Mouse (Mus musculus): ENCODE results near the gene Iqch. TPM values are rescaled to one million over a fixed set of nuclear protein-coding genes. Genes with fewer than 3 reads are reported as not detected.

Iqch gene
- polyA plus RNA-seq, 1 experiment from 2014 or later: 0.04 TPM

DNA sequence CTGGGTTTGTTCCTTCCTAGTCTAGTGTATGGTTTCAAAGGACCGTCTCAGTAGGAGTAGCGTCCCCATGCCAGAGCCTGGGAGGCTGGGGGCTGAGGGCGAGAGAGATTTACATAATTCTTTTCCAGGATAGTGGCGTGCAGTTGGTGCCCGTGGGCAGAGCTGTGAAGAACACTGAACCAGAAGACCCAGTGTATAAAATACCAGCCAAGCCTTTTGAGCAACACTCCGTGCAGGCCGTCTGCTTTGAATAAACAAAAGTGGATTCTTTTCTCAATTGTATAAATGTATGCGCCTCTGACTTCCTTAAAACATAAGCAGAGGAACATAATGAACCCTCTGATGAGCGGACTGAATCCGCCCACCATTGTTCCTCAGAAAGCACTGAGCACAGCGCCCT is 30.6 kb upstream of the Iqch start:
- no peak overlapping the region for H3K4me3 ChIP-seq (replicated peaks)
- 78% methylated on average over 11 of the region's 11 CpGs for WGBS
- no peaks in the 10 kb centered on the region for H3K27me3 ChIP-seq
- no peak overlapping the region for H3K27ac ChIP-seq
- H3K9me3 ChIP-seq (replicated peaks): no peaks in the 10 kb centered on the region
- H3K4me2 ChIP-seq: no peak overlapping the region
- no peak for ATAC-seq (replicated peaks; ENCODE audit: low FRiP score)
- H3K4me1 ChIP-seq: no peaks in the 10 kb centered on the region
- H3K9ac ChIP-seq: no peak overlapping the region
- H3K36me3 ChIP-seq: peaks cover 49% of the 10 kb centered on the region

DNA sequence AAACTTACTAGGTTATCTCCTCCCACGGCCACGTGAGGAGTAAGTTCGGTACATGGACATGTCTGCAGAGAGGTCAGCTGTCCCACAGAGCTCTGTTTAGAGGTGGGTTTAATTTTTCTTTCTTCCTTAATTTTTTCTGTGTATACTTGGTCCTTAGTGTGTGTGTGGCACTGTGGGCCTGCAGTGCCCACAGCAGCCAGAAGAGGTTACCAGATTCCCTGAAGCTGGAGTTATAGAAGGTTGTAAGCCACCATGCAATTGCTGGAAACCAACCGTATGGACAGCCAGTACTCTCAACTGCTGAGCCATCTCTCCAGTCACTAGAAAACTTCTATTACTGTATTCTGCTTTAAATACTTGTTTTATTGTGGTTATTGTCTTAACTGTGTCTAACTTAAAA is 29.8 kb upstream of the Iqch start:
- H3K9me3 ChIP-seq (replicated peaks): no peaks in the 10 kb centered on the region
- peaks cover 40% of the 10 kb centered on the region for H3K36me3 ChIP-seq
- no peak for ATAC-seq (replicated peaks; ENCODE audit: low FRiP score)
- no peak overlapping the region for H3K4me3 ChIP-seq (replicated peaks)
- H3K27me3 ChIP-seq: no peaks in the 10 kb centered on the region
- H3K4me1 ChIP-seq: no peaks in the 10 kb centered on the region
- no peak overlapping the region for H3K9ac ChIP-seq
- H3K27ac ChIP-seq: no peak overlapping the region
- WGBS: 91% methylated on average over 4 of the region's 4 CpGs
- no peak overlapping the region for H3K4me2 ChIP-seq

DNA sequence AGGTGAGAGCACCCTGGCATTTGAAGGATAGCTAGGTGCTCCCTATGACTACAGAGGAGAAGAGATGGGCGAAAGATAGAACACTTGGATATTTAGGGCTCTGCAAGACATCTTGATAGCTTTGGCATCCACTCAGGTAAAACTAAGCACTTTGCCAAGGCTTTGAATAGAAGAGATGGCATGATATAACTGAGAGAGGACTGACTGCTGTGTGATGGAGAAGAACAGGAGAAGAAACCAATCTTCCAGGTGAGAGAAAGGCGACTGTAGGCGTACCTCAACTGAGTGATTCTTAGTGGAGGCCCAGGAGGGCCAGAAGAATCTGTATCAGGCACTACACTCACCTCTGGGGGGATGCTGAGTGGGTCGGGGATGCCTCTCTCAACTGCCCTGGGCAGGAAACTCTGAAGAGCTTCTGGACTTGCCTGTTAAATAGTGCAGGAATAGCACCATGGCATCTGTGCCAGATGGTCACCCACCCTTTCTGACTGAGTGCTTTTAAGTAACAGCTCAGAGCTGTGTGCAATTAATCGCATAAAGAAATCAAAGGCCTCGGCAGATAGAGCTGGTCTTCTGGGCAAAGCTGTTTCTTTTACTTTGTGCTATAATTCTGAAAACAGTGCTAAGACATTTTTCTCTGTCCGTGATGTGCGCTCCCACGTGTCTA is 22.9 kb upstream of the Iqch start:
- no peaks in the 10 kb centered on the region for H3K4me1 ChIP-seq
- H3K27ac ChIP-seq: no peak overlapping the region
- no peak overlapping the region for H3K4me3 ChIP-seq (replicated peaks)
- no peak overlapping the region for H3K9ac ChIP-seq
- H3K27me3 ChIP-seq: no peaks in the 10 kb centered on the region
- no peak for ATAC-seq (replicated peaks; ENCODE audit: low FRiP score)
- no peak overlapping the region for H3K4me2 ChIP-seq
- H3K36me3 ChIP-seq: peaks cover 61% of the 10 kb centered on the region
- 93% methylated on average over 9 of the region's 9 CpGs for WGBS
- H3K9me3 ChIP-seq (replicated peaks): no peaks in the 10 kb centered on the region

DNA sequence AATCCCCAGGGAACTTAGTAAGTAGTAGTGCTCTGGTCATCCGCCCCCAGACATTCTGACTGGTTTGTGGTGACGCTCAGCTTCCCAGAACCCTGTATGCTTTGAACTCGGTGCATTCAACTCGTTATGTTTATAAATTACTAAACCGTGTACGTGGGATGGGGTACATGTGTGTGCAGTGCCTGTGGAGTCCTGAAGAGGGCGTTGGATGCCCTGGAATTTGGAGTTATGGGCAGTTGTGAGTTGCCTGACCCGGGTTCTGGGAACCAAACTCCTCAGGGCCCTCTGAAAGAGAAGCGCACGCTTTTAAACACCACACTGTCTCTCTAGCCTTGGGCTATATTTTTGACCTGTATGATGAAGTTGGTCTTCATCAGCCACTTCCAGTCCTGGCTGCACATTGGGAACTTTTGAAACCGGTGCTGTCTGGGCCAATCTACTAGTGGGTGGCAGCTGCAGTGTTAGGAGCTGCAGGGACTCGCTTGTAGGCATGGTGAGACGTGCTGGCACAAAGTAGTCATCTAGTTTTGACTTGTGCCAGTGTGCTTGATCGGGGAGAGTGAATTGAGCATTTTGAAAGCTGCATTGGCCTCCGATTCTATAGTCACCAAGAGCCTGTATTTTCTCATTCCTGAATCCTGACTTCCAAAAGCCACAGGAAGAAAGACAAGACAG is 21.7 kb upstream of the Iqch start:
- Histone ChIP-seq H3K4me2 (no peak overlapping the region), H3K9me3 (replicated peaks) (no peaks in the 10 kb centered on the region), H3K27ac (no peak overlapping the region), H3K4me1 (no peaks in the 10 kb centered on the region), H3K4me3 (replicated peaks) (no peak overlapping the region), H3K9ac (no peak overlapping the region), H3K36me3 (peaks cover 60% of the 10 kb centered on the region), H3K27me3 (no peaks in the 10 kb centered on the region)
- no peak for ATAC-seq (replicated peaks; ENCODE audit: low FRiP score)
- 80% methylated on average over 15 of the region's 15 CpGs for WGBS

DNA sequence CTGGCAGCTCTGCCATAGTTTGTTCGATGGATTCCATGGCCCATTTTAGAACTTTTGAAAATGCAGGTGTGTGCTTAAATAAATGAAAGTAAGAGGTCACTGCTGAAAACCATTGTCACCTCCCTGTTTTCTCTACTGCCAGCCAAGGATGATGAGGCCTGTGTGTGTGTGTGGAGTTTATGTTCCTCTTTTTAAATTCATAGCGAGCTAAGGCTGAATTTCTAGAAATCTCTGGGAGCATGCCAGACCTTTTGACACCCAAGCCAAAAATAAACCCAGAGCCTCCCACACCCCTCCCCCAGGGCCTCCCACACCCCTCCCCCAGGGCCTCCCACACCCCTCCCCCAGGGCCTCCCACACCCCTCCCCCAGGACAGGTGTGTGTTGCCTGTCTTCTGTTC is 15.7 kb upstream of the Iqch start:
- H3K9me3 ChIP-seq (replicated peaks): no peaks in the 10 kb centered on the region
- H3K9ac ChIP-seq: no peak overlapping the region
- H3K27me3 ChIP-seq: no peaks in the 10 kb centered on the region
- WGBS: 91% methylated on average over 2 of the region's 2 CpGs
- peaks cover 12% of the 10 kb centered on the region for H3K4me1 ChIP-seq
- ATAC-seq (replicated peaks; ENCODE audit: low FRiP score): no peak
- H3K27ac ChIP-seq: no peak overlapping the region
- H3K36me3 ChIP-seq: peaks cover 59% of the 10 kb centered on the region
- H3K4me3 ChIP-seq (replicated peaks): no peak overlapping the region
- H3K4me2 ChIP-seq: no peak overlapping the region

DNA sequence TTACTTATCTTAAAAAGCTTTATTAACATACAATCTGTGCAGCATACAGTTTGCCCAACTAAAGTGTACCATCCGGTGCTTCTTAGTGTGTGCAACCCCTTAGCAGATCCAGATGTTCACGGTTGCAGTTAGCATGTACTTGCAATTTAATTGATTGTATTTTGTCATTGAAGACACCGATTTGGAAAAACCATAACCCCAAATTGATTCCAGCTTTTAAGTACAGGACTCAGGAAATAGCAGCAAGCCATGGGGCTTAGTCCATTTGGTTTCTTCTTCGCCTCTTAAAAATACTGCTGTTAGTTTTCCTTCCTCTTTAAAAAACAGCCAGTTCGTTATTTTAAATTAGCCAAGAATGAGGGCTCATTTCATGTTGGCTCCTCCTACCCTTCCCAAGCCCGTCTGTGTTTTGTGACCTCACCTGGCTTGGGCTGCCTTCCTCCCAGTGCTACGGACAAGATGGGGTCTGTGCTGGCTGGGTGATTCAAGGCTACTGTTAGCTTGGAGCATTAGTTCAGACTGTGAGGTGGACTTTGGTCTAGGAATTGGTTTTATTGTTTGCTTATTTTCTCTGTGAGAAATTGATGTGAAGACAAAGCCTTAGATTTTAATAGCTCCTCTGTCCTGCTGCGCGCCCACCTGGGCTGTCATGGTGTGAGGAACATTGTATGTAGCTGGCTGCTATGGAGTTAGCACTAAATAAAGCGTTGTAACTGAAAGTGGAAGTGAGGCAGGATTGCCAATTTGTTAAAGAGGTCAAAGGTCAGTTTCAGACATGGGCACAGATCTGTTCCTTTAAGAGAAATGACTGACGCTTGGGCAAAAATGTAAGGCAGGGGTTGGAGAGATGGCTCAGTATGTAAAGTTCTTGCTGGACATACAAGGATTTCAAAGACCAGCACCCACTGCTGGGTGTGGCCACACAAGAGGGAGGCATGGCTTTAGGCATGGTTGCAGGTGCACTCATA is 12.0 kb upstream of the Iqch start:
- no peak for ATAC-seq (replicated peaks; ENCODE audit: low FRiP score)
- 74% methylated on average over 11 of the region's 11 CpGs for WGBS
- Histone ChIP-seq H3K4me3 (replicated peaks) (no peak overlapping the region), H3K4me1 (peaks cover 45% of the 10 kb centered on the region), H3K36me3 (peaks cover 28% of the 10 kb centered on the region), H3K27me3 (no peaks in the 10 kb centered on the region), H3K27ac (no peak overlapping the region), H3K4me2 (no peak overlapping the region), H3K9me3 (replicated peaks) (no peaks in the 10 kb centered on the region), H3K9ac (no peak overlapping the region)

DNA sequence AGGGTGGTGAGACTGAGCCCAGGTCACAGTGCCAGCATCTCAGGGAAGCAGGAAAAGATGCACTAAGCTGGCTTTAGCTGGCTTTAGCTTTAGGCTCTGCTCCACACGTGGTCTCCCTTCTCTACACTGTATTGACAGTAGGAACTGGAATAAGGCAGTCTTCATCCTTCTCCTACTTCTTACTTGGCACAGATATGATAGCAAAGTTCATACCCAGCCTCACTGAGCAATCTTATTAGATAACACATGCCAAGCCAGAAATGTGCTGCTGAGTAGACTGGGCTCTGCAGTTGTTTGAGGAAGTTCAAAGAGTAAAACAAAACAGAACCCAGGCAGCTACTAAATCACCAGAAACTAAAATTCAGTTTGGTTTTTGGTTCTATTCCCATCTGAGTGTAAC is 11.3 kb upstream of the Iqch start:
- Histone ChIP-seq H3K9me3 (replicated peaks) (no peaks in the 10 kb centered on the region), H3K4me3 (replicated peaks) (no peak overlapping the region), H3K27ac (no peak overlapping the region), H3K36me3 (peaks cover 20% of the 10 kb centered on the region), H3K4me2 (no peak overlapping the region), H3K9ac (no peak overlapping the region), H3K4me1 (peaks cover 47% of the 10 kb centered on the region), H3K27me3 (no peaks in the 10 kb centered on the region)
- ATAC-seq (replicated peaks; ENCODE audit: low FRiP score): no peak
- WGBS: 50% methylated on average over 1 of the region's 1 CpGs

DNA sequence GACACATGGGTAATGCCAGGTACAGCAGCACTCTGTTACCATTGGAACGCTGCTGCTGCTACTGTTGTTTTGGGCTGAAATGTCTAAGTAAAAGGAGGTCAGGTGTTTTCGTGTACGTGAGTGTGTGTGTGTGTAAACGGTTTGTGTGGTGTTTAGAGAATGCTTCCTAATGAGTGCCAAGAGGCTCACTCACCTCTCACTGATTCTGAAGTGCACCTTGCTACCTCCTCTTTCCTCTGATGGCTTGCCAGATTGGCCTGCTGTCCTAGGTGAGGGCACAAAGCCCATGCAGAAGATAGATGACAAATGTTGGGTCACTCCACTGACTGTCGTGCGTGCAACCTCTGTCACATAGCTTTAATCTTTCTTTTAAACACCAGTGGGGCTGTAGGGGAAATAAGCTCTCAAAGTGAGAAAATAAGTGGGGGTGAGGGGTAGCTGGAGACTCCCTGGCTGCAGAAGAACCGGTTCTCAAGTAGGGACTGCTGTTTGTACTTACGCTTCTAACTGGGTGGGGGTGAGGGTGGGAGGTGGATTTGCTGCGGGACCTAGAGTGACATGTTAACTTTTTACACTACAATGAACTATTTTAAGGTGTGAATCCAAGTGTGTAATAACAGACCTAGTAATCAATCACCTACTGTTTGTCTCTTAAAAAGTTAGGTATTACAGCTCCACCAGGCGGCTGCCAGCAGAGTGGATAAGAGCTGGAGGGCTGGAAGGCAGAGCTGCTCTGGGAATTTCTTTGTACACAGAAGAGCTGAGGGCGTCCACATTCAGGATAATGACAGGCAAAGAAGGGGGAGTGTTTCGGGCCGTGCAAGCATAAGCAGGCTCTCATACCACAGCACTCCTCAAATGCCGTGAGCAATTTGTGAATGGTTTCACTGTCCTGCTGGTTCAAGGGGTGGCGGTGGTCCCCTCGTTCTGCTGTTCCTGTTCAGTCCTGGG is 10.5 kb upstream of the Iqch start:
- Histone ChIP-seq H3K4me3 (replicated peaks) (no peak overlapping the region), H3K36me3 (peaks cover 13% of the 10 kb centered on the region), H3K27ac (peak overlapping the region; percentile 1; the same call in 1 of the 2 replicates), H3K4me2 (no peak overlapping the region), H3K4me1 (peaks cover 47% of the 10 kb centered on the region), H3K9ac (no peak overlapping the region), H3K9me3 (replicated peaks) (no peaks in the 10 kb centered on the region), H3K27me3 (no peaks in the 10 kb centered on the region)
- 0 out of 2 replicates have a peak, but pooled peaks have one; percentile 52 for ATAC-seq (replicated peaks; ENCODE audit: low FRiP score)
- WGBS: 49% methylated on average over 16 of the region's 16 CpGs

DNA sequence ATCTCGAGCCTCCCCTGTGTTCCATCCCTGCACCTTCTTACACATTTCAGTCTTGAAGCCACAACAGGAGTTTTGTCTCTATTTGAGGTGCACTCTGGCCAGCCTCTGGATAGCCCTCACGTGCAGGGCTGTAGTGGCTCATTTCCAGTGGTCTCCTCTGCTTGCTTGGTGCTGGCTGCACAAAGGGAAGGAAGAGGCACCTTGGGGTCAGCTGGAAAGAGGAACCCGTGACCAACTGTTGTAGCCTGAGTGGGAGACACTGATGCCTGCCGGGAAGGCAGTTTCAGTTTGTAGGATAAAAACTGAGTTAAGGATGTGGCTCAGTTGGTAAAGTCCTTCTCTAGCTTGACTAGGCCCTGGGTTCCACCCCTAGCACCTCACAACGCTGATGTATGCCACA is 9.7 kb upstream of the Iqch start:
- no peak overlapping the region for H3K27ac ChIP-seq
- no peak overlapping the region for H3K4me2 ChIP-seq
- no peak overlapping the region for H3K9ac ChIP-seq
- no peak overlapping the region for H3K4me3 ChIP-seq (replicated peaks)
- peaks cover 4% of the 10 kb centered on the region for H3K36me3 ChIP-seq
- no peak for ATAC-seq (replicated peaks; ENCODE audit: low FRiP score)
- H3K27me3 ChIP-seq: no peaks in the 10 kb centered on the region
- H3K9me3 ChIP-seq (replicated peaks): no peaks in the 10 kb centered on the region
- peaks cover 47% of the 10 kb centered on the region for H3K4me1 ChIP-seq
- WGBS: 49% methylated on average over 5 of the region's 5 CpGs

DNA sequence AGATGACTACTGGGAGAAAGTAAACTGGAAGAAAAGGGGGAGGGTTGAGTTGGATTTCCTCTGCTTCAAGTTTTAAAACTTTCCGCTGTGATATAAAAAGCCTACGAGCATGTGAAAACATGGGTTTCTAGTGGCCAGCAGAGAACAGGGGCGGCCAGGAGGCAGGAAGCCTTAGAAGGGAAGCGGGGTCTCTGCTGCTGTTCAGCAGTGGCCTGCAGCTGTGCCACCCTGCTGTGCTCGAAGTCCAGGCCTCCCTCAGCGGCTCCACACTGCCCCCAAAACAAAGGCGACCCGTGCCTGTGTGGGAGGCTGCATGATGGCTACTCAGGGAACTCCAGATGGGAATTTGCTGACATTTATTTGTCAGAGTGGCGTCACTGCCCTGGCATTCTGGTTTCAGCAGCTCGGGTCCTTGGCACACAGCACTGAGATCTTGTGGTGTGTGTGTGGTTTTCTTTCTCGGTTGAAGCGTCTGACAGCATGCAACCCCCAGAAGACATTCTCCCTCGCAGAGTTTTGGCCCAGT is 8.6 kb upstream of the Iqch start:
- Histone ChIP-seq H3K9ac (no peak overlapping the region), H3K4me1 (peaks cover 47% of the 10 kb centered on the region), H3K27ac (peak overlapping the region; percentile 69), H3K36me3 (no peaks in the 10 kb centered on the region), H3K9me3 (replicated peaks) (no peaks in the 10 kb centered on the region), H3K27me3 (no peaks in the 10 kb centered on the region), H3K4me3 (replicated peaks) (no peak overlapping the region), H3K4me2 (peak overlapping the region; percentile 10; the same call in 1 of the 2 replicates)
- WGBS: 28% methylated on average over 13 of the region's 13 CpGs
- peak; percentile 67 for ATAC-seq (replicated peaks; ENCODE audit: low FRiP score)

DNA sequence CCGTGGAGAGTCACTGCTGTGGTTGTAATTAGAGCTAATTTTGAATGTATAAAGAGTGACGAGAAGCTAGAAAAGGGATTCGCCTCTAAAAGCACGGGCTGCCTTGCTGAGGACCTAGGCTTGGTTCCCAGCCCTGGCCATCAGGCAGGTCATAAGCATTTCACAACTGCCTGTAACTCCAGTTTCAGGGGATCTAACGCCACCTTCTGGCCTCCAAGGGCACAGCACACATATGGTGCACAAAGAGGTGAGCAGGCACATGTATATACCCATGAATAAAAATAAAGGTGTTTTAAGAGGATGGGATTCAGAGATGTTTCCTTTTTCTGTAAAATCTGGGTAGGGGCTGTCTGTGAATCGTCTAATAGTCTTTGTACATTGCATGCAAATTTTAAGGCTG is 7.9 kb upstream of the Iqch start:
- no peaks in the 10 kb centered on the region for H3K27me3 ChIP-seq
- ATAC-seq (replicated peaks; ENCODE audit: low FRiP score): no peak
- H3K4me1 ChIP-seq: peaks cover 50% of the 10 kb centered on the region
- H3K27ac ChIP-seq: 0 out of 2 replicates have a peak overlapping the region, but pooled peaks have one; percentile 69
- H3K9ac ChIP-seq: no peak overlapping the region
- no peaks in the 10 kb centered on the region for H3K36me3 ChIP-seq
- 86% methylated on average over 6 of the region's 6 CpGs for WGBS
- no peak overlapping the region for H3K4me2 ChIP-seq
- no peak overlapping the region for H3K4me3 ChIP-seq (replicated peaks)
- H3K9me3 ChIP-seq (replicated peaks): no peaks in the 10 kb centered on the region
